Mouse (Mus musculus) c-Kit-negative CD71-positive TER-119-positive erythroid progenitor cells, embryonic 14.5 days (primary cell): ENCODE results near the gene Polr2b.

ENCODE experiments used
- DNase-seq: peaks from one replicate; pipeline ENCODE4 v3.0.0-alpha.2; 2013; ENCODE audit warnings: low read depth, low spot score

The Polr2b gene

GRCm38 (mm10) chr5:77362120-77362519 lies 52.2 kb downstream of the Polr2b start:
- DNase-seq, result no peak

GRCm38 (mm10) chr5:77363650-77364049 lies 53.7 kb downstream of the Polr2b start:
- no peak for DNase-seq

GRCm38 (mm10) chr5:77364443-77365038 lies 54.6 kb downstream of the Polr2b start:
- no peak for DNase-seq

- no peak for DNase-seq
Observed at GRCm38 (mm10) chr5:77366313-77366712, 56.4 kb downstream of the Polr2b start.

GRCm38 (mm10) chr5:77367145-77367544 lies 57.2 kb downstream of the Polr2b start:
- no peak for DNase-seq

GRCm38 (mm10) chr5:77367682-77368081 lies 57.7 kb downstream of the Polr2b start:
- no peak for DNase-seq

GRCm38 (mm10) chr5:77368194-77368593 lies 58.2 kb downstream of the Polr2b start:
- DNase-seq, result no peak

- DNase-seq, result no peak
Observed at GRCm38 (mm10) chr5:77369394-77369793, 59.4 kb downstream of the Polr2b start.

- no peak for DNase-seq
Observed at GRCm38 (mm10) chr5:77370378-77370892, 60.5 kb downstream of the Polr2b start.

- no peak for DNase-seq
Observed at GRCm38 (mm10) chr5:77372242-77372641, 62.3 kb downstream of the Polr2b start.

GRCm38 (mm10) chr5:77372778-77373177 lies 62.8 kb downstream of the Polr2b start:
- no peak for DNase-seq

GRCm38 (mm10) chr5:77374945-77375344 lies 65.0 kb downstream of the Polr2b start:
- DNase-seq, result no peak

- no peak for DNase-seq
Observed at GRCm38 (mm10) chr5:77375546-77375945, 65.6 kb downstream of the Polr2b start.

- DNase-seq, result no peak
Observed at GRCm38 (mm10) chr5:77378027-77378426, 68.1 kb downstream of the Polr2b start.

- no peak for DNase-seq
Observed at GRCm38 (mm10) chr5:77379434-77380135, 69.6 kb downstream of the Polr2b start.

GRCm38 (mm10) chr5:77380321-77380901 lies 70.5 kb downstream of the Polr2b start:
- DNase-seq, result no peak

- no peak for DNase-seq
Observed at GRCm38 (mm10) chr5:77381283-77381682, 71.3 kb downstream of the Polr2b start.

GRCm38 (mm10) chr5:77381686-77382085 lies 71.7 kb downstream of the Polr2b start:
- DNase-seq, result no peak

- no peak for DNase-seq
Observed at GRCm38 (mm10) chr5:77383799-77384554, 74.0 kb downstream of the Polr2b start.

- DNase-seq, result no peak
Observed at GRCm38 (mm10) chr5:77384724-77385123, 74.8 kb downstream of the Polr2b start.

- DNase-seq, result no peak
Observed at GRCm38 (mm10) chr5:77385221-77385620, 75.3 kb downstream of the Polr2b start.
